Mouse (Mus musculus) natural killer cell, adult 2 months (primary cell): ENCODE measurements around the gene Foxred2.

Source experiments
- DNase-seq, 2 experiments: peaks; one replicate each; pipeline ENCODE4 v3.0.0; 2022; ENCODE audit warnings: low spot score in 2 of 2

Gene Foxred2

DNA sequence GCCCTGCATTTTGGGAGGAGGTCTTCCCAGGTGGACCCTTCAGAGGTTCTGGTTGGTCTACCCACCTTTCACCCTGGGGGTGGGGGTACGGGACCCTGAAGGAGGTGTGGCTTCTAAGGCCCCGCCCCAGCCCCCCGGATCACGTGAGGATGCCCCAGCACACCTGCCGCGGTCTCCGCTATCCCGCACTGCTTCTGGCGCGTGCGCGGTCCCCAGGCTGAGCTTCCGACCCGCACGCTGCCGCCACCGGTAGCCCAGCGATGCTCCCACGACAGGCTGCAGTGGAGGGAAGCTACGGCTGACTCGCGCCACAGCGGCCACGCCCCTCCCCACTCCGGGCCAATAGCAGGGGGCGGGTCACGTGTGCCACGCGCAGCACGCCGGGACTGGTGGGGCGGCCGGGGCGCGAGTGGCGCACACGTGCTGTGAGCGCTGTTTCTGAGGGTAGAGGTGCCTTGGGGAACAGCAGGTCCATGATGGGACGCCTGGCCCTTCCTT is at the start of gene Foxred2:
Gene Foxred2, minus strand, starts transcription at position 319 of the 498 bp plus-strand sequence.
- DNase-seq: peak; percentile 82 to 92

DNA sequence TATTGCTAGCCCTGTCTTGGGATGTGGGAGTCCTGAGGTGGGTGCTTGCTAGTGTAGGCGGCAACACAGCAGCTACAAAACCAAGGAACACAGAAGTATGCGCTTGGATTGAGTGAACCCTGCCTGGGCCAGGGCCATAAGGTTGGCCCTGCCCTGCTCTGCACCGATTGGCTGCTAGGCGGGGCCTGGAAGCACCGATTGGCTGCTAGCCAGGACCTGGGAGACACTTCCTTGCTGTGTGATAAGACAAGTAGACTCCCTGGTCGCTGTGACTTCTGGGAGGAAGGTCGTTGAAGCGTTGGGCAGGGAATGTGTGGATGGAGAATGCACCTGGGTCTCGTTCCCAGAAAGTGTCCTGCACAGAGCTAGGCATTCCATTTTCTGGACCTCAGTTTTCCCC is 47.4 kb upstream of the Foxred2 start:
- no peak for DNase-seq

DNA sequence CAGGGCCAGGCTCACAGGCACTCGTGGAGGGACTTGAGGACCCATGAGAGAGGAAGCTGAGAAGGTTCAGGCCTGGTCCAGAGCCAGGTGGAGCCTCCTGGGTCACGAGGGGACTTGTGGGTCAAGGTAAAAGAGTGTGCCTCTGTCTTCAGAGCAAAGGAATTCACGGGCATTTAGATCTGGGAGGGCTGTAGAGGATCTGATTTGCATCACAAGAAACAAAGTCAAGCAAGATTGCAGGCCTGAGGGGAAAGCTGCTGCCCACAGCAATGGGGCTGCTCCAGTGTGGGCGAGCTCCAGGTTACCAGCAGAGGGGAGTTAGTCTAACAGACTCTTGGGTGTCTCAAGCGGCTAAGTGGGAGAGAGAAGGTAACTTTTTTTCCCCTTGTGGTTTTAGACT is 44.9 kb upstream of the Foxred2 start:
- no peak for DNase-seq

DNA sequence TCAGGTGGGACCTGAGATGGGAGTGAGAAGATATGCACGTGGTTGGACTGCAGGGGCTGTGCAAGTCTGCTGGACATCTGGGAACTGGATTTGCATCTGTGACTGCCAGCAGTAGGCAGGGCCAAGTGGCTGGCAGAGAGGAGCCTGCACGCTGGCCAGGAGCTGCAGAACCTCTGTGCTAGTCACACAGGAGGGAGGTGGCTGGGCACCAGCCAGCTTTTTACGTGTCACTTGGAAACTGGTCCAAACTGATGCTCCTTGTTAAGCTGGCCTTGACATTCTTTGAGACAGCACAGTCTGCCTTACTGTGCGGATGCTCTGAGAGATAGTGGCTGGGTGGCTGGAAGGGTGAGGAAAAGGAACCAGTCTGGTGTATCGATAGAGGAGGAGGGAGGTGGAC is 32.0 kb upstream of the Foxred2 start:
- no peak for DNase-seq

DNA sequence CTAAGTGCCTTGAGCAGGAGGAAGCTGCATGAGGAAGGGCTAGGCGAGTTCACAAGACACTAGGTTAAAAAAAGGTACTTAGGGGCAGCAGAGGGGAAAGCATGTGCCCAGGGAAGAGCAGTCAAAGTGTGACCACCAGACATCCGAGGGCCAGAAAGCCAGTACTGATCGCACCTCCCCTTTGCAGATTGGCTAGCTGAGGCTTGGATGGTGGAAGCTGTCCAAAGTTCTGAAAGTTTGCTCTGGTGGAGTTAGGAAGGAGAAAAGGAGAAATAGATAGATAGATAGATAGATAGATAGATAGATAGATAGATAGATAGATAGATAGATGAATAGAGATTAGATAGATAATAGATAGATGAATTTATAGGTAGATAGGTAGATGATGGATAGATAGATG is 26.9 kb upstream of the Foxred2 start:
- no peak for DNase-seq

DNA sequence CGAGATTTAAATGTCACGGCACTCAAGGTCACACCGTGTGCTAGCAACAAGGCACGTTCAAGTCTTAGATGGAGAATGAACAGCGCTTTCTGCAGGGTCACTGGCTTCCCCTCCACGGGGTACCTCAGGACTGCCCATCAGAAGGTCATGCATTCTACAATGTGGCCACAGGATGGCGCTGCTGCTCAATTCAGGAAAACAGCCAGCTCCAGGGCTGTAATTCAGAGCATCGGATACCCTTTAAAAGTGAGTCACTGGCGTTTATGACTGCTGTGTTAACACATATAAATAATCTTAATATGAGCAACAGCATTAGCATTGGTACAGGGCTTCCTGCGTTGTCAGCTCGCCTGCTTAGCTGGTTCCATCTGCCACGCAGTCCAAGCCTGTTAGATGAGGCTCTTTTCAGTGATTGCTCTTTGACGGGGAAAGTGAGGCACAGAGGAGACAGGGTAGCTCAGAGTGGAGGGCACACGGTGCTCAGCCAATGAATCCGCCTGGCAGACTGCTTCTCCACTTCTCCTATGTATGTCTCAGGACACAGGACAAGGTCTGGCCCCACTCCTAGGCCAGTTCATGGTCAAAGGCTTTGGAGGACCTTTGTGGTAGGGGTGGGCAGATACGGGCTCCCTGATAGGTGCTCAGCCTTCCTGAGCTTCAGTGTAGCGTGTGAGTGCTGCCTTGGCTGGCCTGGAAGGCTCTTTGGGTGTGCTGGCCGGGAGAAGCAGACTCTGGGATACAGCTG is 25.8 kb upstream of the Foxred2 start:
- DNase-seq: peak; percentile 45 to 61

DNA sequence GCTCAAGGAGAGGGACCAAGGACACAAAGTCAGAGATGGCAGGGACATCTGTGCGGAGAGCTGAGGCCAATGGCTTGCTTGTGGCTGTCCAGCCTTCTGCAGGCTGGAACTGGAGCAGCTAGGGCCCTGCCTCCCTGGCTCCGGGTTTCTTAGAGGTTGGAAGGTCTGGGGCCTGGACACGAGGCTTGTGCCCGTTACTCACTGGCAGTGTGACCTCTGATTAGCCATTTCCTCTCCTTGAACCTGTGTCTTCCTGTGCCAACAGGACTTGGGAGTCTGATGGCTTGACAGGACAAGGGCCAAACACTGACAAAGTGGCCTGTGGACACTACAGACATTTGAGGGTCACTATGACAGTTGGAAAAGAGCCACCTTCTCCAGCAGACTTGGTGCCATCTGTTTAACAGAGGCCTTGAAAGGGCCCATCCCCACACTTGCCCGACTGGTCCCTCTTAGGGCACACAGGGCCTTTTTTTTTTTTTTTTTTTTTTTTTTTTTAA is 24.7 kb upstream of the Foxred2 start:
- no peak for DNase-seq

DNA sequence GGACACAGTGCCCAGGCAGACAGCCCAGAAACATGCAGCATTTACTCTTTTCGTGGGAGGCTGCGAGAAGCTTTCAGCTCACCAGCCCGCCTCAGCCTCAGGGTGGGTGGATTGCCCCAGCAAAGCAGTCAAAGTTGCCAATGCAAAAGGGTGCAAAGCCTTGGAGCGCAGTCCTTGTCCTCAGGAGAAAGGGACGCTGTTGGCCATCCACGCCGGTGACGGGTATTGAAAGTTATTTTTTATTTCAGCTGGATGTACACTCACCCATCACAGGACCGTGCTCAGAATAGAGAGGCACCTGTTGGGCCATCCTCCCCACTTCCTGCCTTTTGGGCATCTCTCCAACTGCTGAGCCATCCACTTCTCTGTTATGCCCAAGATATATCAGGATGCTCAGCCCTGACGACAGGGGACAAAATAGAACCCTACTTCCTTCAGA is 22.9 kb upstream of the Foxred2 start:
- DNase-seq: no peak

DNA sequence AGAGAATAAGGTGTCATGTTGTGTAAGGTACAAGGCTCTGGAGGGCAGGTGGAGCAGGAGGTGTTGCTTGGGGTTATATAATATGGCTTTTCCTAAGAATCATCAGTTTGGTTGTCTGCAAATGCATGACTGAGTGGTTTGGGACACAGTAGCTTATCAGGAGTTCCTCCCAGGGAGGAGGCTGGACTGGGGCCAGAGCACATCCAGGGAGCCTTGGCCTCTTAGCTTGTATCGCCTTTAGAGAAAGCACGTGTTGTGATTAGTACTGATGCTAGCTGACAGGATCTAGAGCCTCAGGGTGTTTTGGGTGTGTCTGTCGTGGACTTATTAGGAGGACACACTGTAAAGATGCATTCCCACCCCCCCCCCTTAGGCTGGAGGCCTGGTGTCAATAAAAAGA is 21.1 kb upstream of the Foxred2 start:
- no peak for DNase-seq

DNA sequence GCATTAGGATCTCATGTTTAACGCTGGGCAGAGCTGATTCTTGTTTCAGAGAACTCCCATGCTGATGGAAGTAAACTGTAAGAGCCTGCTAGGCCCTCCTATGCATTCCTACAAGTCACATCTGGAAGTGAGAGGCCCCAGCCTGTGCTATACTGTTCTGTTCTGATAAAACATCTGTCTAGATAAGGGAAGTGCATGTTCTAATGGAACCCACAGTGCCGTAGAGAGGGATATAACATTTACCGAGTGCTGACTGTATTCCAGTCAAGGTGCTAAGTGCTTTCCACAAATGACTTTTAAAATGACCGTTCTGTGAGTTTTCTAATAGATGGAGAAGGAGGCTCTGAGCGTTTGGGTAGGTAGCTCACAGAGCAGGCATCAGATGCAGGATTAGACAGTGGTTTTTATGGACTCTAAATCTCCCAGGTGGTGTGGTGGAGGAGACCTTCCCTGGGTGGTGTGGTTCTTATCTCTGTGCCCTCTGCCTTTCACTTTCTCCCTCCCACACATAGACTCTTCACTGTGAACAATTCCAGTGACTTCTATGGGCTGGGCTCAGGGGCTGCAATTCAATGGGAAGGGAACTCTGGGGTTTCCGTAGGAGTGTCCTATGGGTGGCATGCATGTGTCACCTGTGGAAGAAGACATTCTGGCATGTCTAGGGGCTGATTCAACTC is 17.8 kb upstream of the Foxred2 start:
- no peak for DNase-seq

DNA sequence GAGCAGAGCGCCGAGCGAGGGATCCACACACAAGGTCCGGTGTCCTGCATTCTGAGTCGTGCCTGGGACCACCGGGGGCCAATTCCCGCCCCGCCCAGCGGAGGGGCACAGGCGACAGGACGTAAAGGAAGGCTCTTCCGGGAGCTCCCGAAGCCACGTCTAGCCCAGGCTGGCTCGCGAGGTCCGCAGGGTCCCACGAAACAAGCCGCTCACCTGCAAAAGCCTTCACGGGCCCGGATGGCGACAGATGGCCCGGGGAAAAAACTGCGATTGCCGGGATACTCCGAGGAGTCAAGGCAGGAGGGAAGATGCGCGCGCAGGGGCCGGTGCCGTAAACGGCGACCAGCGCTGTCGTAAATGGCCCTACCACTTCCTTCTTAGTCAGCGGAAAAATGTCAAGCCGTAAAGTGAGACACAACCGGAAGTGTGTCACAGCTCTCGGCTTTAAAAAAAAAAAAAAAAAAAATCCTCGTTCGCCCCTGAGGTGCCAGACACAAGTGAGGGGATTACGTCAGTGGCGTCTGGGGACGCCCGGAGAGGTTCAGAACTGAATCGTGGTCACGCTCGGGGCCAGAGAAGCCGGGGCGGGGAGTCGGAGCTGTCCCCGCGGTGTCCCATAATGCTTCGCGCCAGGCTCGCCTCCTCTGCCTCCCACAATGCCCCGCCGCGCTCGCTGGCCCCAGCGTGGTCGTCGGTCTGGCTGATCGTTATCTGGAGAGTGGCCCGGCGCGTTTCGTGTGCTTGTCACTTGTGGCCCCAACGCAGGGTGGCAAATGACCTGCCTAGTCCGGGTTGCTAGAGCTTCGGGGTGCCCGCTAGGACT is 14.2 kb upstream of the Foxred2 start, which contains the start of gene Eif3d:
Gene Eif3d, minus strand, starts transcription at position 344 of the 823 bp plus-strand sequence.
- DNase-seq: peak; percentile 96 to 97

DNA sequence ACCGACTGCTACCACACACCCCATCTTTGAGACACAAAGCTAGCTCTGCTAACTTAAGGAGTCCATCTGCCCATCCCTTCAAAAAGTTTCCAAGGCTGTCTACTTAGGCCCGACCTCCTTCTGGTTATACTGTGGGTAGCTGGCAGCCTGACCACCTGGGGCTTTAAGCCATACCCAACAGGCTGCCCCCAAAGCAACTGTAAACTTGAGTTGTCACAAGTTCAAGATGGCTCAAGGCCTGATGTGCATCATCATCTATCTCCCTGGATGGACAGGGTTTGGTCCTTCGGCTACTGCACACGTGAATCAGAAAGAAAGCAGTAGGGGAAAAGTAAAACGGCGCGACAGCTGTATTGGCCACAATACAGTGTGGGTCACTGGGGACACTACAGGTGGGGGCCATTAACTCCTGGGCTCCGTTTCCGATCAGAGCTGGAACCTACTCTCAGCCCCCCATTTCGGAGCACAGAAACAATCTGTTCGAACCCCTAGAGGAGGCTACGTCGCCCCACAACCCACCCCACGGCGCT is 13.5 kb upstream of the Foxred2 start:
- DNase-seq: peak in 1 of 2 experiments; percentile 21

DNA sequence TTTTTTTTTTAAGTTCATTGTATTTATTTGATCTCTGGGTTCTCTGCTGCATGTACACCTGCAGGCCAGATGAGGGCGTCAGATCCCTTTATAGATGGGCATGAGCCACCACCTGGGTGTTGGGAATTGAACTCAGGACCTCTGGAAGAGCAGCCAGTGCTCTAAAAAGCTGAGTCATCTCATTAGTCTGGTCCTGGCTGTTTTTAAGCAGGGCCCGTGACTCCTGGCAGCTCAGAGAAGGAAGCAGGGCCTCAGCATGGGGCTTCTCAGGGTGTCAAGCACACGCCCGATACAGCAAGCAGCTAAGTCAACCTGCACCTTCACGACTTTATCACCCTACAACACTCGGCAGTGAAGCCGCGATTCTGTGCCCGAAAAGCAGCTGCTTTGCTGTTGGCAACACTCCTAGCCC is 8.6 kb upstream of the Foxred2 start:
- no peak for DNase-seq

DNA sequence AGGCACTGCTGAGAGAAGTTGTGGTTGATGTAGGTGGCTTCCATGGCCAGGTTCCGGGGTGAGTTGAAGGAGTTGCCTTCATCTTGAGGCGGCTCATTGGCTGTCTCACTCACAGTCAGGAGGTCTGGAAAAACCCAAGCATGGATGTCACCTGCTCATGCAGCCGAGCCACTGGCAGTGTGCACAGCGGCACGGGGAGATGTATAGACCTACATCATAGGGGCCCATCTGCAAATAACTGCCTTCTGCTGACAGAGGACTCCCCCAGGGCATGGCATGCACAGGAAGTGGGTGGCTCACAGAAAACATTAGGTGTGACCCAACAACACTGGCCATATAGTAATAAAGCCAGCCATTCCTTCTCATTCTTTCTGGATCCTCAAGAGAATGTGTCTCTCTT is 5.9 kb upstream of the Foxred2 start:
- DNase-seq: no peak

DNA sequence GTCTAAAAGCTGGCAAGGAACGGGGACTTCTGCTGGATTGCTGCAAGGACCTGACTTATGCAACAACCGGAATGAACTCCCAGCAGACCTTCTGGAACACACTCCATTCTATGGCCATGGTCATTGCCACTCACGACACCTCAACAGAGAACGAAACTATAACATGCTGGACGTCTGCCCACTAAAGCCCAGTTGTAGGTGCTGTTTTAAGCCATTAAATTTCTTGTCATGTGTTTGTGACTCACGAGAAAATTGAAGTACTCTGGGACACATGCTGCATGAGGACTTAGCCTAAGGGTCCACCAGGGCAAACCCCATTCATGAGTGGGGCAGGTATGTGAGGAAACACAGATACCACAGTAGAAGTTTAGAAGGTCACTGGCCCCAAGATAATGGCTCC is 4.2 kb upstream of the Foxred2 start:
- DNase-seq: no peak

DNA sequence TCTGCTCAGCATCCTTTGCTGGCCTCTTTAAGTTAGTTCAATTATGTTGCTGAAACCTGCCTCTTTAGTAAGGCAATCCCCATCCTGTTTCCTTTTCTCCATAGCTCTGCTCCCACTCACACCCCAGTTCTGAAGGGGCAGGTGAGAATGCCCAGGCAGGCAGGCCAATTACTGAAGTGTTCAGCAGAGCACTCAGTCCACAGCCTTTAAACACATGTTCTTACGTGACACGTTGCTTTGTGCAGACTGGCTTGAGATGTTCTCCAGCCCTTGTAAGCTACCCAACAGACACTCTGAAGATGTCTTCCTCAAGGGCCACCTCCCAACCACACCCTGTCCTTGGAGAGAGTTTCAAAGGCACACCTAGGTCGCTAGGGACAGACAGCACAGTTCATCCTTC is 1.5 kb upstream of the Foxred2 start:
- DNase-seq: no peak

DNA sequence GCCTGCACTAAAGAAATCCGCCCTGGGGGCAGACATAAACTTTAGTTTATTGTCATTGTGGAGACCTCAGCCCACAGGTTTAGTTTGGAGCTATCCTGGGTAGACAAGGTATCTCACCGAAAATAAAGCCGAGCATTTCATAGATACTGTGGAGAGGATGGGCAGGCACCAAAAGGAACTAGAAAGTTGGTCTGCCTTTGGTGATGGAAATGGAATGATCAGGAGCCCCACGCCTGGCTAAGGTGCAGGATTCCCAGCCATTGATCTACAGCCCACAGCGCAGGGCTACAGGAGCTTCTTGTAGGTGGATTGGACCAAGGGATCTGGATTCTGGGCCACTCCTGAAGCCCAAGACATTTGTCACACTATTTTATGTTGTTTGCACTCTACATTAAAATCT is 1.1 kb upstream of the Foxred2 start:
- no peak for DNase-seq

DNA sequence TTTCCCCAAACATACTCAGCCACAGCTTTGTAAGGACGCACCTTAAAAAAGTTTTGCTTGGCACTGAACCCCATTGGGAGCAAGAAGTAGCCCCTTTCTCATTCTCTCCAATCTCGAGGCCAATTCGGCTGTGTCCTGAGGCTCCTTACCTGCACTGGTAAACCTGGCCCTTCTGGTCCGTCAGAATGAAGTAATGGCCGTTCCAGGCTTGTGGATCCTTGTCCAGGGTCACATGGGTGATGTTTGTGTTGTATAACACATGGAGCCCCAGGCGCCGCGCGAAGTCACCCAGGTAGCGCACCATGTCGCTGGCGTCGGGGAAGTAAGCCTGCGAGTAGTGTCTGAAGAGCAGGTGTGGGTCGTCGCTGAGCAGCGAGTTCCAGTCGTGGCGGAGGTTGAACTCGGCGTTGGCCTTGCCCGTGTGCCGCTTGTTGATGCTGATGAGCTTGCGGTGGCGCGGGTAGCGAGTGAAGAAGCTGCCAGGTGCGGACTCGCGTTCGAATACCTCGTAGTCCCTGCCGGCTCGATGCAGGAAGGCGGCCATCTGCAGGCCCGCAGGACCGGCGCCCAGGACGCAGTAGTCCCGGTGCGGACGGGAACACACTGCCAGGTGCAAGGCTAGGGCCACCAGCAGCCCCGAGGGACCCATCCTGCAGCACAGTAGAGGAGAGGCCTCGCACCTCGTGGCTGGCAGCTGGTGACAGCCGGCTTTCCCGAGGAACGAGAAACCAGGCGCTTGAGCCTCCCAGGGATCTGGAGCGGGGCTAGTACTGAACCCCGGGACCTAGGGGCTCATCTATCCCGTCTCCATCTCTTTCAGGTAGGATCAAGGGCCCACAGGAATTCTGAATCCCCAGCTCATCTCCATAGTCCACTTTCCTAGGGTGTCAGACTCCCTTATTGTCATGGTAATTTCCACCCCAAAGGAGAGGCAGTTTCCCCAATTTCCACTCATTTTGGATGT is 800 bp downstream of the Foxred2 start:
- peak in 1 of 2 experiments; percentile 10 for DNase-seq

DNA sequence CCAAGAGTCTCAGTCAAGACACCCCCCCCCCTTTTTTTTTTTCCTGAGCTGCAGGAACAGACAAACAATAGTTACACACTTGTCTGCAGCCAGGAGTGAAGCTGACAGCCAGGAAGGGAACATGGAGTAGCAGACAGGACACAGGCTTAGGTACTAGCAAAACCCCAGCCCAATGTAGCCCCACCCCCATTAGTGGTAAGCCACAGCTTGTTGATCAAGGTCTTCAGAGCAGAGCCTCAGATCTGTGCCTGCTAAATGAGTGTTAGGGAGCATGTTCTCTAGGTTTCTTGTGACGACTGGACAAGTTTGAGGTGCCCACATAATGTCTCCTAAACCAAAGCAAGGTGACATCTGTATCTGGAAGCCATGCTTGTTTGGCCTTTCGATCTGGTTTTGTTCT is 2.2 kb downstream of the Foxred2 start:
- no peak for DNase-seq

DNA sequence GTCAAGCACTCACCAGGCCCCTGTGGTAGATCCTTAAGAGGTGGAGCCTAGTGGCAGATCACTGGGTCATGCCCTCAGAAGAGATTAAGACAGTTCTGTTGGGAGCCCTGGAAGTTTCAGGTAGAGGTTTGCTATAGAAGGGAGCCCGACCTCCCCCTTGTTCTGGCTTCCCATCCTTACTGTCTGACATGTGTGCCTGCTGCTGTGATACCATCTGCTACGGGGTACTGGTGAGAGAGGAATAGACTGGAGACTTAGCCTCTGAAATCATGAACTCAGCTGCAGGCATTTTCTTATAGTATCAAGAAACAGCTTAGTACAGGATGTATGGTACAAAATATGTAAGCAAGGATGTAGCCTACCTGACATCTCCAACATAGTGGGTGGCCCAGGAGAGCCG is 3.6 kb downstream of the Foxred2 start:
- no peak for DNase-seq

DNA sequence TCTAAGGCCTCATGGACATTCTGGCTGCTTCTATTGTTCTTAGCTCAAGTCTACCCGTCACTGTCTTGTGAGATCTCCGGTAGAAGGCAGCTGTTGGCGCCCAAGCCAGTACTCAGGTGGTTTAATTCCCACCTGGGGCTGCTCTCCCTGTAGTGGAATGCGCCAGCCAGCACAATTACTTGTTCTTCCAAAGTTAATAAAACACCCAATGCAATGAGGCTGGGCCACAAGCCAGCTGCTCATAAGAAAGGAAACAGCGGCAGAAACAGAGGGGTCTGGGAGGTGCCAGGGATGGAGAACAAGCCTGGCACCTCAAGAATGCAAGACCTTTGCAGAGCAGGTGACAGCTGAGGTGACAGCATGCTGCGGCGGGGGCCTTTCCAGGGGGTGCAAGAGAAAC is 7.5 kb downstream of the Foxred2 start:
- no peak for DNase-seq
